Mouse (Mus musculus) forelimb bud, embryonic 11.5 days (tissue): ENCODE measurements at regions not wholly inside any gene's neighbourhood (a gene's known extent, or its start where the extent isn't known, plus 50 kb on each side); places are given as distances from the start of the nearest gene placed in this dataset.

Experiments
- DNase-seq: peaks from one replicate; pipeline ENCODE4 v3.0.0-alpha.2; 2012; ENCODE audit warnings: low read depth, low spot score

- DNase-seq: no peak
Measured at GRCm38 (mm10) chr4:105459991-105460688, 303.0 kb downstream of the Plpp3 start.

- no peak for DNase-seq
Measured at GRCm38 (mm10) chr4:105460689-105461005, 303.5 kb downstream of the Plpp3 start.

- no peak for DNase-seq
Measured at GRCm38 (mm10) chr4:105467811-105468210, 310.7 kb downstream of the Plpp3 start.

- no peak for DNase-seq
Measured at GRCm38 (mm10) chr4:105469300-105469821, 312.2 kb downstream of the Plpp3 start.

- DNase-seq: peak; percentile 50
Measured at GRCm38 (mm10) chr4:105474765-105475560, 314.7 kb upstream of the Gm12728 start.

- DNase-seq: peak; percentile 12
Measured at GRCm38 (mm10) chr4:105476332-105476731, 313.3 kb upstream of the Gm12728 start.

- DNase-seq: no peak
Measured at GRCm38 (mm10) chr4:105486376-105486775, 303.3 kb upstream of the Gm12728 start.

- no peak for DNase-seq
Measured at GRCm38 (mm10) chr4:105496176-105496575, 293.5 kb upstream of the Gm12728 start.

GRCm38 (mm10) chr4:105506190-105506589 is 283.5 kb upstream of the Gm12728 start:
- DNase-seq: no peak

- no peak for DNase-seq
Measured at GRCm38 (mm10) chr4:105507221-105507620, 282.4 kb upstream of the Gm12728 start.

GRCm38 (mm10) chr4:105509091-105509490 is 280.6 kb upstream of the Gm12728 start:
- DNase-seq: no peak

GRCm38 (mm10) chr4:105510406-105510805 is 279.3 kb upstream of the Gm12728 start:
- DNase-seq: no peak

- no peak for DNase-seq
Measured at GRCm38 (mm10) chr4:105525135-105525534, 264.5 kb upstream of the Gm12728 start.

GRCm38 (mm10) chr4:105526755-105527154 is 262.9 kb upstream of the Gm12728 start:
- DNase-seq: peak; percentile 53

- no peak for DNase-seq
Measured at GRCm38 (mm10) chr4:105527316-105527715, 262.4 kb upstream of the Gm12728 start.

- DNase-seq: no peak
Measured at GRCm38 (mm10) chr4:105531651-105532425, 257.8 kb upstream of the Gm12728 start.

GRCm38 (mm10) chr4:105535451-105535850 is 254.2 kb upstream of the Gm12728 start:
- no peak for DNase-seq

- DNase-seq: no peak
Measured at GRCm38 (mm10) chr4:105545486-105545885, 244.2 kb upstream of the Gm12728 start.

GRCm38 (mm10) chr4:105549744-105550440 is 239.8 kb upstream of the Gm12728 start:
- DNase-seq: peak; percentile 39

- no peak for DNase-seq
Measured at GRCm38 (mm10) chr4:105551966-105552685, 237.5 kb upstream of the Gm12728 start.

GRCm38 (mm10) chr4:105554994-105555393 is 234.7 kb upstream of the Gm12728 start:
- no peak for DNase-seq
